Mouse (Mus musculus): ENCODE data around the gene Kmt5a. TPM values are rescaled to one million over a fixed set of nuclear protein-coding genes. Genes with fewer than 3 reads are reported as not detected.

Gene Kmt5a
- polyA plus RNA-seq, 1 experiment, result 137 TPM

DNA sequence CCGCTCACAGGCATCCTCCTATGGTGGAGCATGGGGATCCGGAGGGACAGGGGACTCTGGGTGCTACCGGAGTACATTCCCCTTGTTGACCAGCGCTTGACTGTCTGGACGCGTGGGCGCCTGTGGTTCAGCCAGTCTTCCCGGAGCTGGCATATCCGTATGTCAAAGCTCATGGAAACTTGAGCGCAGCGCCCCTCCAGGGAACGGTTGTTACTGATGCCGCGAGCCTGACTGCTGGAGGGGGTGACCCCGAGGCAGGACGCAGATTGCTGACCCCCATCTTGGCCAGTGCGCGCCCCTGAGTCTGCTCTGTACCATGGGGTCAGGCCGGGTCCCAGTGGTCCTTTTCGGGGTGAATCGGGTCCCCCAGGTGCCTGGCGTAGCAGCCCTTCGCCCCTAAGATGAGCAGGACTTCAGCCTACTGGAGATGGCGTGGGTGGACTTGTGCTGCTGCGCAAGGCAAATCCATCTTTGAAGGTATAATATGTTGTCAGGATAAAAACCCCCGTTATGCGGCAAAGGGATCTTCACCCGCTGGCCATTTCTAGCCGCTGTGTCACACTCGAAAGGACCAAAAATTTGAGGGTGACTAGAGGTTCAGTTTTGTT, 468 bp downstream of the Kmt5a start:
- H3K4me1 ChIP-seq (ENCODE audit: control insufficient read depth, insufficient read depth, low read length), result peaks cover 10% of the 10 kb centered on the region
- under 1% methylated on average over 30 of the region's 30 CpGs for WGBS
- TF ChIP-seq POLR2A (IDR thresholded peaks at IDR 0.05; ENCODE audit: borderline replicate concordance, control insufficient read depth, low read depth, low read length) (no peak), CTCF (IDR thresholded peaks at IDR 0.05; ENCODE audit: control insufficient read depth, insufficient read depth, low read length) (peak; percentile 52)
- H3K27ac ChIP-seq (ENCODE audit: control insufficient read depth, insufficient read depth, low read depth, low read length, poor library complexity), result peak overlapping the region; percentile 93
- peak overlapping the region; percentile 99 for H3K4me3 ChIP-seq (replicated peaks; ENCODE audit: control insufficient read depth, low read depth, low read length)

DNA sequence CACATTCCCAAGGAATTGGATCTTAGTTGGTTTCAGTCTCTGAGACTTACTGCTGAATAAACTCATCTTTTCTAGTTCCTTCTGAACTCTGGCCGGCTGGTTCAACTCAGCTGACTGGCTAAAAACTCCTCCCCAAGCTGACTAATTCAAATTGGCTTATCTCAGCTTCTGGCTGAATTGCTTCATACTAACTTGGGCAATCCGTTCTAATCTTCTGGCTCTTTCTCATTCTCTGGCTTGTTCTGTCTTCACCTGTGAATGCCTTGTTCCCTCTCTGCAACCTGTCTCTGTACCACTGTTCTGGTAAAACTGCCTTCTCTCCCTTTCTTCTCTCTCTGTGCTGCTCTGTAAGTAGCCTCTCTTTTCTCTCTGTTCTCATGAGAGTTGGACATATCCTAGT, 2.9 kb downstream of the Kmt5a start:
- Histone ChIP-seq H3K4me1 (ENCODE audit: control insufficient read depth, insufficient read depth, low read length) (peaks cover 10% of the 10 kb centered on the region), H3K27ac (ENCODE audit: control insufficient read depth, insufficient read depth, low read depth, low read length, poor library complexity) (peak overlapping the region; percentile 73), H3K4me3 (replicated peaks; ENCODE audit: control insufficient read depth, low read depth, low read length) (no peak overlapping the region)
- WGBS, result 16% methylated on average over 2 of the region's 2 CpGs
- no peak for TF ChIP-seq POLR2A (IDR thresholded peaks at IDR 0.05; ENCODE audit: borderline replicate concordance, control insufficient read depth, low read depth, low read length)
- TF ChIP-seq CTCF (IDR thresholded peaks at IDR 0.05; ENCODE audit: control insufficient read depth, insufficient read depth, low read length), result no peak

DNA sequence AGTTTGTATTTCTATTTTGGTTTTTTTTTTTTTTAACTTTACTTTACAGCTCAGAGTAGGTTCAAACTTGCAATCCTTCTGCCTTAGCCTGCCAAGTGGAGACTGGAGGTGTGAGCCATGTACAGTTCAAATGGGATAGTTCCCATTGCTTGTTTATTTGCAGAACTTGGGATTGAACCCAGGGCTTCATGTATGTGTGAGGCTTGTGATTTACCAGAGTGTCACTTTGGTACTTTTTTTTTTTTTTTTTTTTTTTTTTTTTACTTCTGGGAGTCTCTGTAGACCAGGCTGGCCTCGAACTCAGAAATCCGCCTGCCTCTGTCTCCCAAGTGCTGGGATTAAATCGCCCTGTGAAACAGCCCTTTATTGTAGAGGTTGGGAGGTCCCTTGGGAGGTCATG, 4.5 kb downstream of the Kmt5a start:
- TF ChIP-seq CTCF (IDR thresholded peaks at IDR 0.05; ENCODE audit: control insufficient read depth, insufficient read depth, low read length) (no peak), POLR2A (IDR thresholded peaks at IDR 0.05; ENCODE audit: borderline replicate concordance, control insufficient read depth, low read depth, low read length) (no peak)
- no peak overlapping the region for H3K4me3 ChIP-seq (replicated peaks; ENCODE audit: control insufficient read depth, low read depth, low read length)
- peak overlapping the region; percentile 92; the same call in 1 of the 2 replicates for H3K27ac ChIP-seq (ENCODE audit: control insufficient read depth, insufficient read depth, low read depth, low read length, poor library complexity)
- peaks cover 12% of the 10 kb centered on the region for H3K4me1 ChIP-seq (ENCODE audit: control insufficient read depth, insufficient read depth, low read length)
- WGBS, result 61% methylated on average over 3 of the region's 3 CpGs

GRCm38 (mm10) chr5:124444661-124445561, 5.2 kb downstream of the Kmt5a start:
- Histone ChIP-seq H3K27ac (ENCODE audit: control insufficient read depth, insufficient read depth, low read depth, low read length, poor library complexity) (peak overlapping the region; percentile 92), H3K4me1 (ENCODE audit: control insufficient read depth, insufficient read depth, low read length) (peaks cover 13% of the 10 kb centered on the region), H3K4me3 (replicated peaks; ENCODE audit: control insufficient read depth, low read depth, low read length) (peak overlapping the region; percentile 71)
- WGBS, result 8% methylated on average over 66 of the region's 66 CpGs
- TF ChIP-seq CTCF (IDR thresholded peaks at IDR 0.05; ENCODE audit: control insufficient read depth, insufficient read depth, low read length) (no peak), POLR2A (IDR thresholded peaks at IDR 0.05; ENCODE audit: borderline replicate concordance, control insufficient read depth, low read depth, low read length) (peak; percentile 76; the same call in 1 of the 2 replicates)

DNA sequence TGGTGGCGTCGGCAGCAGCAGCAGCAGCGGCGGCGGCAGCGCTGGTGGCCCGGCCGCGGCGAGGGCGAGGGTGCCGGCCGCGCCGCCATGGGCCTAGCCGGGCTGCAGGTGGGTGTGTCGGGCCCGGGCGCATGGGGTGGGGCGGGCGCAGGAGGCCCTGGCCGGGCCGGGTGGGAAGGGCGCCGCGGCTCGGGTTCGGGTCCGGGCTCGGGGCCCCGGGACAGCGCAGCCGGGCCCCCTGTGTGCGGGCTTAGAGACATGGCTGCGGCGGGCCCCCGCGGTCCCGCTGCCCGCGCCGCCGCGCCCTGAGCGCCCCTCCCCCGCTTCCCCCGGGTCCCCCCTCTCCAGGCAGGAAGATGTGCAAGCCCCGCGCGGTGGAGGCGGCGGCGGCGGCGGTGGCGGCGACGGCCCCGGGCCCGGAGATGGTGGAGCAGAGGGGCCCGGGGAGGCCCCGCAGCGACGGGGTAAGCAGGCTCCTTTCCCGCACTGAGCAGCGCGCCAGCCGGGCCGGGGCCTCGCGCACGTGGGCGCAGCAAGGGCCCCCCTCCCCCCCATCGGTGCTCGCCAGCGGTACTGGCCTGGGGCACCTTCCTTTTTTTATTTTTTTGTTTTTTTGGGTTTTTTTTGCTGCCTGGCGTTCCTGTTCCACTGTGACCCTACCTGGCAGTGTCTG, 6.0 kb downstream of the Kmt5a start:
- TF ChIP-seq POLR2A (IDR thresholded peaks at IDR 0.05; ENCODE audit: borderline replicate concordance, control insufficient read depth, low read depth, low read length) (no peak), CTCF (IDR thresholded peaks at IDR 0.05; ENCODE audit: control insufficient read depth, insufficient read depth, low read length) (no peak)
- 6% methylated on average over 75 of the region's 77 CpGs for WGBS
- Histone ChIP-seq H3K4me3 (replicated peaks; ENCODE audit: control insufficient read depth, low read depth, low read length) (peak overlapping the region; percentile 82), H3K27ac (ENCODE audit: control insufficient read depth, insufficient read depth, low read depth, low read length, poor library complexity) (peak overlapping the region; percentile 92), H3K4me1 (ENCODE audit: control insufficient read depth, insufficient read depth, low read length) (peaks cover 13% of the 10 kb centered on the region)

- 2% methylated on average over 15 of the region's 15 CpGs for WGBS
- Histone ChIP-seq H3K4me1 (ENCODE audit: control insufficient read depth, insufficient read depth, low read length) (peaks cover 13% of the 10 kb centered on the region), H3K27ac (ENCODE audit: control insufficient read depth, insufficient read depth, low read depth, low read length, poor library complexity) (peak overlapping the region; percentile 92), H3K4me3 (replicated peaks; ENCODE audit: control insufficient read depth, low read depth, low read length) (peak overlapping the region; percentile 82)
- TF ChIP-seq CTCF (IDR thresholded peaks at IDR 0.05; ENCODE audit: control insufficient read depth, insufficient read depth, low read length) (peak; percentile 5; the same call in 1 of the 2 replicates), POLR2A (IDR thresholded peaks at IDR 0.05; ENCODE audit: borderline replicate concordance, control insufficient read depth, low read depth, low read length) (no peak)
Measured at GRCm38 (mm10) chr5:124446301-124446881, 6.7 kb downstream of the Kmt5a start.

DNA sequence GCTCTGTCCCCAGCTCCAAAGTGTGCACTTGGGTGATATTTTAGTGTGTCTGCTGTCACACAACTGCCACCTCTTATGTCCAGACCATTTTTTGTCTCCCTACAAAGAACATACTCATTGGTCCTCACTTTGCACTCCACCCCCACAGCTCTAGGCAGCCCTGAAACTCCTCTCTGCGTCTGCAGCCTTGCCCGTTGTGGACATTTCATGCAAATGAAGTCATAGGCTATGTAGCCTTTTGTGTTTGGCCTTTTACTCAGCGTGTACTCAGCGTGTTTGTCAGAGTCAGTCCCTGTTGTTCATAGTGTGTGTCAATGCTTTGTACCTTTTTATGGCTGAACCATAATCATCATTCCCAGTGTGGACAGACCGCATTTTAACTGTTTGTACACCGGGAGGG, 9.8 kb downstream of the Kmt5a start:
- Histone ChIP-seq H3K4me3 (replicated peaks; ENCODE audit: control insufficient read depth, low read depth, low read length) (no peak overlapping the region), H3K27ac (ENCODE audit: control insufficient read depth, insufficient read depth, low read depth, low read length, poor library complexity) (no peak overlapping the region), H3K4me1 (ENCODE audit: control insufficient read depth, insufficient read depth, low read length) (peaks cover 8% of the 10 kb centered on the region)
- 90% methylated on average over 6 of the region's 6 CpGs for WGBS
- no peak for TF ChIP-seq CTCF (IDR thresholded peaks at IDR 0.05; ENCODE audit: control insufficient read depth, insufficient read depth, low read length)
- no peak for TF ChIP-seq POLR2A (IDR thresholded peaks at IDR 0.05; ENCODE audit: borderline replicate concordance, control insufficient read depth, low read depth, low read length)

Data from bone marrow, adult 2 months (tissue).